Mouse (Mus musculus) cerebellum, postnatal 36 days (tissue): ENCODE measurements around the gene Nup54.
A peak's percentile ranks its signal among the peaks of the same experiment; 100 is the strongest.

Experiments used
- DNase-seq, 2 experiments: peaks; one replicate each; pipeline ENCODE4 v3.0.0; 2021 to 2022; ENCODE audit warnings: mixed read lengths in 2 of 2

The Nup54 gene

GRCm38 (mm10) chr5:92411461-92412140 lies 23.4 kb downstream of the Nup54 start:
- no peak for DNase-seq

- no peak for DNase-seq
Observed at GRCm38 (mm10) chr5:92410486-92410885, 24.5 kb downstream of the Nup54 start.

DNA sequence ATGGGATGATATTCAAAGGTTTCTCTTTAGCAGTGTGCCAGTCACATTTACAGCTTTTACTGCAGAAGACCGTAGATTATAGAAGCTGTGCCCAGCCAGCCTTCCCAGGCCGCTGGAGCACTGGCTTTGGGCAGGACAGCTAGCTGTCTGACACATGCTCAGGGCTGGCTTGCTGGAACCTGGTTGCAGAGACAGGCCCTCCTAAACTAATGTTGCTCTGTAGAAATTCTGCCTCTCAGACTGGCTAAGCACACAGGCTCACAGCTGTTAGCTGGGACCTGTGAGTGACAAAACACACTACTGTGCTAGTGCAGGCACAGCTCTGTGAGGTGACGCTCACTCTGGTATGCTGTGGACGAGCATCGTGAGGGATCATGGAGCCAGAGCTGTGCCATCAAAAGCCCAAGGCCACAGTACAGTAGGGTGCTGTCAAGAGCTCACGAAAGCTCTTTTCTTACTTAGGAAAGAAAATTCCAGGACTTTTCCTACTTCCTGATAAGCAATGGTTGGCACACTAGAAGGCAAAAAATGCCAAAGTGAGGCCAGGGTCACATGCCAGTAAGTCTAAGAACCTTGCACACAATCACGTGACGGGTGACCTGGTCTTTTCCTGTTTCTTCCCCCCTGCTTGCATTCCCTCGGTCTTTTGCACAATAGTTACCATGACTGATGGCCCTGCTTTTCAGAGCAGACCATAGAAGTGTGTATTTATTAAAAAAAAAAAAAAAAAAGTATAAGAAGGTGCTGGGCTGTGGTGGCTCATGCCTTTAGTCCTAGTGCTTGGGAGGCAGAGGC lies 25.5 kb downstream of the Nup54 start:
- DNase-seq = no peak

GRCm38 (mm10) chr5:92404400-92404678 lies 30.7 kb downstream of the Nup54 start:
- DNase-seq = no peak

GRCm38 (mm10) chr5:92403562-92404399 lies 31.2 kb downstream of the Nup54 start:
- DNase-seq = no peak

GRCm38 (mm10) chr5:92402816-92403215 lies 32.2 kb downstream of the Nup54 start:
- no peak for DNase-seq

DNA sequence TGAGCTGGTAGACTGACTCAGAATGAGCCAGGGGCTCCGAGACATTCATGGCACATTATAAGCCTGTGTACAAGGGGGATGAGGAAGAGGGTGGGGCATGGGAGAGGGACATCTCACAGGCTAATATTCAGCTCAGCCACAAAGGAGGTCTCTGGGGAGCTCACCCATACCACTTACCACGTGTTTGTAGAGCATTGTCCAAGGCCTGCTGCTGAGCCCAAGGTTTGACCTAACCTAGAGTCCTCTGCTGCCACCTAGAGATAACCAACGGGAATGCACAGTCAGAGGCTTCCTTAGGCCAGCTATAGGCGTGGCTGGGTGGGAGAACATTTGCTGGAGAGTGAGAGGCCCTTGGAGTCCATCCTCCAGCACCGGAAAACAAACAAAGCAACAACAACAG lies 36.9 kb downstream of the Nup54 start:
- peak; percentile 70 to 75 for DNase-seq

- DNase-seq = no peak
Observed at GRCm38 (mm10) chr5:92396476-92396875, 38.5 kb downstream of the Nup54 start.

- DNase-seq = no peak
Observed at GRCm38 (mm10) chr5:92395764-92396163, 39.3 kb downstream of the Nup54 start.

- DNase-seq = no peak
Observed at GRCm38 (mm10) chr5:92393863-92394262, 41.2 kb downstream of the Nup54 start.

DNA sequence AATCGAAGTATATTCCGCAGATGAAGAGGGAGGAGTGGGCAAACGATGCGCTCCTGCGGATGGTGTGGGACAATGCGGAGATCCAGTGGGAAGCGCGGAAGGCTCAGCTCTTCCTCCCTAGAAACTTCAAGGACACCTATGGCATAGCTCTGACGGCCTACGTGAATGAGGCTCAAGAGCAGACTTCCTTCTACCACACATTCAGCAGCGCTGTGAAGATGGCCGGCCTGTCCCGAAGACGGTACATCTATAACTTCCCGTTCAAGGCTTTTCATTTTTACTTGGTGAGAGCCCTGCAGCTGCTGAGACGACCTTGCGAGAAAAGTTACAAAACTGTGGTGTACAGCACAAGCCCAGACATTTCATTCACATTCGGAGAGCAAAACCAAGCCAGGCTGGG lies 42.5 kb downstream of the Nup54 start:
- no peak for DNase-seq

GRCm38 (mm10) chr5:92390615-92391014 lies 44.4 kb downstream of the Nup54 start:
- DNase-seq = no peak

DNA sequence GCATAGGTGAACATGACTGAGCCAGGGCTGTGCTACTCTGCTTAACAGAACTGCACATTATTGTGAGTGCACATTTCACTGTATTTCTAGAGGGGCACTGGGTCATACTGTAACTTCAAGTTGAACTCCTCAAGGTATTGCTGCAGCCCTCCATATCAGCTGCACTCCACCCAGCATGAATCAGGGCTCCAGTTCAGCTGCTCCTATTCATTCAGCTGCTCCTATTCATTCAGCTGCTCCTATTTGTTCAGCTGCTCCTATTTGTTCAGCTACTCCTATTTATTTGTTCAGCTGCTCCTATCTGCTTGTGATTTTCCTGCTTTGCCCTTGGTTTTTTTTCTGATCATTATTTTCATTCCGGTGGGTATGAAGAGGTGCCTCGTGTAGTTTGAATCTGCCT lies 45.0 kb downstream of the Nup54 start:
- no peak for DNase-seq

- DNase-seq = no peak
Observed at GRCm38 (mm10) chr5:92387433-92387832, 47.6 kb downstream of the Nup54 start.

DNA sequence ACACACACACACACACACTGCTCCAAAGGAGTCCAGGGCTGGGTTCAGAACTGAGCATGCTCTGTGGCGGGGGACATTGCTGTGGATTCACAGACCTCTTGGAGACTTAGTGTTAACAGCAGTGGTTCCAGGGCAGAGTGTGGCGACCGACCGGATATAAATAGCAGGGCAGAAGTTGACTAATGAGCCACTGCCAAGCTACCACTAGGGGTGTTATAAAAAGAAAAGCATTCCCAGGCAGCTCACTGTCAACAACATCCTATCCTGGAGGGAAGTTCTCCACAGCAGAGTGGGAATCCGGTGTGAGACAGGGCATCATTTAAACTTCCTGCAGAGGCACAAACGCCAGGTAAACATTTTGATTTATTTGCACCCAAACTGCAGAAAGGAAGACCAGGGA lies 48.4 kb downstream of the Nup54 start:
- DNase-seq = no peak

DNA sequence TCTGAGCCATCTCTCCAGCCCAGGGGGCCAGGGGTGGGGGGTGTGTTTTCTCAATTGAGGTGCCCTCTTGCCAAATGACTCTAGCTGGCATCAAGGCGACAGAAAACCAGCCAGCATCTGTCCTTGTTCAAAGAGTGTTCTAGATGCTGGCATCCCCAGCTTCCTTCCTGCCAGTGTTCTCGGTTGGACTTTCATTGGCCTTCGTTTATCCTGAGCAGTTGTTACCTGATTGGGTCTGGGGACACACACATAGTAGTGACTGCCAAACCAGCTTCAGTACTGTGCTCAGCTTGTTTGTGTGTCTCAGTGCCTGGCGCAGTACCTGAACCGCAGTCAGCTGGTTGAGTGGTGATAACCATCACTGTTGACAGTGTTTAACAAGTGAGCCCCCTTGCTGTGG lies 48.9 kb downstream of the Nup54 start:
- DNase-seq = no peak

DNA sequence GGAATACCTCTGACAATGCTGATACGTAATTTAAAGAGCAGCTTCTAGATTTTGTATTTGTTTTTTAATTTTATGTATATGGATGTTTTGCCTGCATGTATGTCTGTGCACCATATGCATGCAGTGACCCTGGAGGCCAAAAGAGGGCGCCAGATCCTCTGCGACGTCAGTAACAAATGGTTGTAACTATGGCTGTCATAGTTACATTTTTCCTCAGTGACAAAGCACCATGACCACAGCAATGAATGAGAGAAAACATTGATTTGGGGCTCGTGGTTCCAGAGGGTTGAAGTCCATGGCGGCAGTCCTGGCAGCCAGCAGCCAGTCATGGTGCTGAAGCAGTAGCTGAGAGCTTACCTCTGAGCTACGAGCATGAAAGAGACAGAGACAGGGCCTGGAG lies 50.2 kb downstream of the Nup54 start:
- DNase-seq = no peak

GRCm38 (mm10) chr5:92383747-92384146 lies 51.3 kb downstream of the Nup54 start:
- no peak for DNase-seq

DNA sequence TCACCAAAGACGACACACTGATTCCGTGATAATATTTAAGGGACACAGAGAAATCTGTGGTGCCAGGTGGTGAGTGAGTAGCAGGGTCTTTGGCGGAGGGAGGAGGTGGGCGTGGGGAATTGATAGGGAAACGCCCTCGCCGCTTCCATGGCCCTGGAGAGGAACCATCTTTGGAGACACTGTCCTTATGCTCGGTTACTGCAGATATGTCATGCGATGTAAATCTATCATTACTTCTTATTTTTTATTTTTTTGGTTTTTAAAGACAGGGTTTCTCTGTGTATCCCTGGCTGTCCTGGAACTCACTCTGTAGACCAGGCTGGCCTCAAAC lies 52.7 kb downstream of the Nup54 start:
- DNase-seq = no peak

DNA sequence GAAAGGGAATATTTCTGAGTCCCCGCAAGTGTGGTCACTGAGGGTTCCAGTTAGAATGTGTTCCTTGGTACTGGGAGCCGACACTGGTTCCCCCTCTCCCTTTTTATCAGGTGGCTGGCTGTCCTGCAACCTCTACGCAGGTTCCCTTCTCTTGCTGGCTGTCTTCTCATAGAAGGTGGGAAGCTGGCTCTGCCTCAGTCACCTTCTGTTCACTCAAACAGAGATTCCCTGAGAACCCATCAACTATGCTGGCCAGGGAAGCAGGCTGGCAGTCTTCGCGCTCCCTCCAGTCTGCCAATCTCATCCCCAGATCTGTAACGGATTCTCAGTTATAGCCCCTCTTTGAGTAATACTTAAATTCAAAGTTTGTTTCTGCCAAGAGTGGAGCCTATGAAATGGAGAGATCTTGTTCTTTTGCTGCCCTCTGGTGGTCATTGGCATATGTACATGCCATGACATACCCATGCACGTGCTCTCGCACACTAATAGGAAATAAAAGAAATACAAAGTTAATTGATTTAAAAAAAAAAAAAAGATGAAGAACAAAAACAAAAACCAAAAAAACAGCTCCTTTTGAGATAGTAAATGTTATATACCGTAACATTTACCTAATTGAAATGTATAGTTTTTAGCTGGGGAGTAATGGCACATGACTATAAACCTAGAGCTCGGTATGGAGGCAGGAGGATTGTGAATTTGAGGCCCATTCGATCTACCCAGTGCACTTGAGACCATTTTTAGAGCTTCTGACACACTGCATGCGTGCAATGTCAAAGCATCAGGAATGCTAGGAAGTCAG lies 53.3 kb downstream of the Nup54 start:
- DNase-seq = peak; percentile 72 to 87

DNA sequence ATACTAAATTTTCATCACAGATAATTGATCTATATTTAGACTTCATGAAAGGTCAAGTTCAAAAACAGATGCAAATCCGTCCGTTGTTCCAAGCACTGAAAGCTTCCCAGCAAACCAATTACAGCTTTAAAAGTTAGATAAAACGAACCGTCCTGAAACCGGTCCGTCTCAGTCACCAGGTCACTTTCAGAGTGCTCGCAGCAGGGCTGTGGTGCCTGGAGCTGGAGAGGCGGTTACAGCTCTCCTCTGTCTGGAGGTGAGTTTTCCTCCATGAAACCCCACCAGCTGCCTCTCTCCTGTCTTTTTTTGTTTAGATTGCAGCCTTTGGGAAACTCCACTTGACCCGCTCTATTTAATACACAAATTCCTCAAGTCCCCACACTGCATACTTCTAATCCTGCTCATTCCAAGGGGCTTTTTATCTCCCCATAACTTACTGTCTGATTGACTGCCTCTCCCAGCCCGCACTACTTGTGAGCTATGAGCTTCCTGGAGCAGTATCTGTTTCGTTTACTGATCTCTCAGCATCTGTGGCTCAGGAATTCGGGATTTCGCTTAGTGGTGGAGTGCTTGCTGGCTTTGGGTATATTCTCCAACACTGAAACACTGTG lies 58.1 kb downstream of the Nup54 start:
- no peak for DNase-seq

GRCm38 (mm10) chr5:92375368-92375767 lies 59.7 kb downstream of the Nup54 start:
- DNase-seq = no peak

- peak; percentile 41 to 48 for DNase-seq
Observed at GRCm38 (mm10) chr5:92374721-92375142, 60.3 kb downstream of the Nup54 start.
